Mouse (Mus musculus) kidney, embryonic 14.5 days (tissue): ENCODE measurements around the gene Elf2. TPM values are rescaled to one million over a fixed set of nuclear protein-coding genes. Genes with fewer than 3 reads are reported as not detected.

Experiments used
- ATAC-seq: fragments of 200-750 bp; cut with Nextera tagmentation; 2 replicates; pipeline ENCODE4 v1.8.0; 2017; ENCODE audit warnings: moderate number of reproducible peaks, mild to moderate bottlenecking, moderate TSS enrichment, moderate library complexity; ENCODE audit not compliant: low FRiP score, low TSS enrichment
- H3K27ac ChIP-seq: fragments of 300-500 bp; sonication (generic); 2 replicates; pipeline ENCODE4 v1.5.1; 2014; ENCODE audit warnings: low read depth, mild to moderate bottlenecking, low read length, moderate library complexity, mixed read lengths
- H3K27me3 ChIP-seq: fragments of 300-500 bp; sonication (generic); 2 replicates; pipeline ENCODE4 v1.6.1; 2014; ENCODE audit warnings: mild to moderate bottlenecking, low read length; ENCODE audit not compliant: control insufficient read depth, insufficient read depth
- H3K36me3 ChIP-seq: fragments of 300-500 bp; sonication (generic); 2 replicates; pipeline ENCODE4 v1.6.1; 2014; ENCODE audit warnings: low read length, mixed read lengths; ENCODE audit not compliant: control insufficient read depth, insufficient read depth
- H3K4me1 ChIP-seq: fragments of 300-500 bp; sonication (generic); 2 replicates; pipeline ENCODE4 v1.6.1; 2014; ENCODE audit warnings: low read length, mixed read lengths; ENCODE audit not compliant: control insufficient read depth, insufficient read depth
- H3K4me2 ChIP-seq: fragments of 300-500 bp; sonication (generic); replicated peaks from 2 replicates; pipeline ENCODE4 v1.6.1; 2014; ENCODE audit warnings: low read depth, mild to moderate bottlenecking, low read length
- H3K4me3 ChIP-seq: fragments of 300-500 bp; sonication (generic); 2 replicates; pipeline ENCODE4 v1.5.1; 2014; ENCODE audit warnings: mild to moderate bottlenecking, low read length
- H3K9ac ChIP-seq: fragments of 300-500 bp; sonication (generic); 2 replicates; pipeline ENCODE4 v1.6.1; 2014; ENCODE audit warnings: low read depth, mild to moderate bottlenecking, low read length, moderate library complexity
- H3K9me3 ChIP-seq: fragments of 300-500 bp; sonication (generic); 2 replicates; pipeline ENCODE4 v1.6.1; 2016; ENCODE audit warnings: low read length; ENCODE audit not compliant: control insufficient read depth
- WGBS: fragments of 180-500 bp; shearing (Covaris S2); extraction: QIAGEN DNeasy Blood & Tissue Kit; methylation state at CpG from one replicate; pipeline ENCODE4 v1.1.7; 2014; 5-methylcytosine and 5-hydroxymethylcytosine counted together
- polyA plus RNA-seq: library from polyadenylated mRNA; unstranded; fragments of >200 nt; fragmentation: Nextera tagmentation; extraction: Ambion mirVana; gene quantifications from 2 replicates; pipeline ENCODE4 v1.2.1, GENCODE M21; 2014

The Elf2 gene
- polyA plus RNA-seq, 1 experiment from 2014 or later, result 61.6 TPM

GRCm38 (mm10) chr3:51339734-51340551 lies 520 bp downstream of the Elf2 start:
- peak overlapping the region; percentile 90 for H3K27ac ChIP-seq
- peak; percentile 45 for ATAC-seq
- peak overlapping the region; percentile 90 for H3K4me3 ChIP-seq
- peak overlapping the region; percentile 90 for H3K9ac ChIP-seq
- no peaks in the 10 kb centered on the region for H3K4me1 ChIP-seq
- peak overlapping the region; percentile 77 for H3K4me2 ChIP-seq
- H3K27me3 ChIP-seq, result no peaks in the 10 kb centered on the region
- under 1% methylated on average over 80 of the region's 113 CpGs for WGBS
- H3K36me3 ChIP-seq, result no peaks in the 10 kb centered on the region
- no peaks in the 10 kb centered on the region for H3K9me3 ChIP-seq

GRCm38 (mm10) chr3:51339378-51339733 lies 1.1 kb downstream of the Elf2 start:
- no peaks in the 10 kb centered on the region for H3K27me3 ChIP-seq
- WGBS, result 3% methylated on average over 9 of the region's 9 CpGs
- H3K9me3 ChIP-seq, result no peaks in the 10 kb centered on the region
- H3K9ac ChIP-seq, result peak overlapping the region; percentile 90
- no peaks in the 10 kb centered on the region for H3K36me3 ChIP-seq
- H3K4me3 ChIP-seq, result peak overlapping the region; percentile 90
- no peak overlapping the region for H3K27ac ChIP-seq
- peak overlapping the region; percentile 77 for H3K4me2 ChIP-seq
- ATAC-seq, result no peak
- H3K4me1 ChIP-seq, result no peaks in the 10 kb centered on the region

GRCm38 (mm10) chr3:51335378-51335777 lies 5.1 kb downstream of the Elf2 start:
- Histone ChIP-seq H3K4me2 (no peak overlapping the region), H3K9ac (no peak overlapping the region), H3K36me3 (no peaks in the 10 kb centered on the region), H3K9me3 (no peaks in the 10 kb centered on the region), H3K4me3 (no peak overlapping the region), H3K27ac (no peak overlapping the region), H3K27me3 (no peaks in the 10 kb centered on the region), H3K4me1 (peaks cover 7% of the 10 kb centered on the region; the same call in 1 of the 2 replicates)
- WGBS, result 86% methylated on average over 8 of the region's 8 CpGs
- ATAC-seq, result no peak

- no peak overlapping the region for H3K27ac ChIP-seq
- no peak for ATAC-seq
- peaks cover 7% of the 10 kb centered on the region; the same call in 1 of the 2 replicates for H3K4me1 ChIP-seq
- H3K27me3 ChIP-seq, result no peaks in the 10 kb centered on the region
- H3K9ac ChIP-seq, result no peak overlapping the region
- no peaks in the 10 kb centered on the region for H3K36me3 ChIP-seq
- no peak overlapping the region for H3K4me2 ChIP-seq
- H3K4me3 ChIP-seq, result no peak overlapping the region
- H3K9me3 ChIP-seq, result no peaks in the 10 kb centered on the region
- 58% methylated on average over 6 of the region's 6 CpGs for WGBS
Measured at GRCm38 (mm10) chr3:51333950-51334349, 6.5 kb downstream of the Elf2 start.

GRCm38 (mm10) chr3:51333234-51333889 lies 7.1 kb downstream of the Elf2 start:
- Histone ChIP-seq H3K4me2 (no peak overlapping the region), H3K4me1 (peaks cover 7% of the 10 kb centered on the region; the same call in 1 of the 2 replicates), H3K27ac (no peak overlapping the region), H3K27me3 (no peaks in the 10 kb centered on the region), H3K9me3 (no peaks in the 10 kb centered on the region), H3K9ac (no peak overlapping the region), H3K4me3 (no peak overlapping the region), H3K36me3 (no peaks in the 10 kb centered on the region)
- WGBS, result 37% methylated on average over 10 of the region's 10 CpGs
- ATAC-seq, result no peak

GRCm38 (mm10) chr3:51330086-51330485 lies 10.4 kb downstream of the Elf2 start:
- Histone ChIP-seq H3K4me1 (peaks cover 7% of the 10 kb centered on the region; the same call in 1 of the 2 replicates), H3K27ac (no peak overlapping the region), H3K27me3 (no peaks in the 10 kb centered on the region), H3K9me3 (0 out of 2 replicates have a peak, but pooled peaks cover 4% of the 10 kb centered on the region), H3K9ac (no peak overlapping the region), H3K4me3 (no peak overlapping the region), H3K4me2 (no peak overlapping the region), H3K36me3 (no peaks in the 10 kb centered on the region)
- ATAC-seq, result no peak
- WGBS, result 75% methylated on average over 14 of the region's 14 CpGs

GRCm38 (mm10) chr3:51328546-51328945 lies 11.9 kb downstream of the Elf2 start:
- no peak for ATAC-seq
- Histone ChIP-seq H3K9ac (no peak overlapping the region), H3K27me3 (no peaks in the 10 kb centered on the region), H3K4me2 (no peak overlapping the region), H3K4me1 (peaks cover 7% of the 10 kb centered on the region; the same call in 1 of the 2 replicates), H3K9me3 (0 out of 2 replicates have a peak, but pooled peaks cover 4% of the 10 kb centered on the region), H3K4me3 (no peak overlapping the region), H3K36me3 (no peaks in the 10 kb centered on the region), H3K27ac (no peak overlapping the region)
- WGBS, result 80% methylated on average over 12 of the region's 12 CpGs

GRCm38 (mm10) chr3:51327817-51328216 lies 12.6 kb downstream of the Elf2 start:
- 83% methylated on average over 5 of the region's 5 CpGs for WGBS
- no peak for ATAC-seq
- H3K9me3 ChIP-seq, result 0 out of 2 replicates have a peak, but pooled peaks cover 4% of the 10 kb centered on the region
- no peak overlapping the region for H3K4me2 ChIP-seq
- no peaks in the 10 kb centered on the region for H3K27me3 ChIP-seq
- H3K9ac ChIP-seq, result no peak overlapping the region
- no peaks in the 10 kb centered on the region for H3K4me1 ChIP-seq
- no peak overlapping the region for H3K4me3 ChIP-seq
- no peaks in the 10 kb centered on the region for H3K36me3 ChIP-seq
- no peak overlapping the region for H3K27ac ChIP-seq

GRCm38 (mm10) chr3:51327429-51327797 lies 13.1 kb downstream of the Elf2 start:
- H3K4me3 ChIP-seq, result no peak overlapping the region
- 0 out of 2 replicates have a peak, but pooled peaks cover 4% of the 10 kb centered on the region for H3K9me3 ChIP-seq
- 94% methylated on average over 5 of the region's 5 CpGs for WGBS
- no peak overlapping the region for H3K9ac ChIP-seq
- no peak overlapping the region for H3K4me2 ChIP-seq
- ATAC-seq, result 0 out of 2 replicates have a peak, but pooled peaks have one; percentile 16
- no peaks in the 10 kb centered on the region for H3K4me1 ChIP-seq
- no peaks in the 10 kb centered on the region for H3K36me3 ChIP-seq
- H3K27me3 ChIP-seq, result no peaks in the 10 kb centered on the region
- no peak overlapping the region for H3K27ac ChIP-seq
